In the genomic region with DNA sequence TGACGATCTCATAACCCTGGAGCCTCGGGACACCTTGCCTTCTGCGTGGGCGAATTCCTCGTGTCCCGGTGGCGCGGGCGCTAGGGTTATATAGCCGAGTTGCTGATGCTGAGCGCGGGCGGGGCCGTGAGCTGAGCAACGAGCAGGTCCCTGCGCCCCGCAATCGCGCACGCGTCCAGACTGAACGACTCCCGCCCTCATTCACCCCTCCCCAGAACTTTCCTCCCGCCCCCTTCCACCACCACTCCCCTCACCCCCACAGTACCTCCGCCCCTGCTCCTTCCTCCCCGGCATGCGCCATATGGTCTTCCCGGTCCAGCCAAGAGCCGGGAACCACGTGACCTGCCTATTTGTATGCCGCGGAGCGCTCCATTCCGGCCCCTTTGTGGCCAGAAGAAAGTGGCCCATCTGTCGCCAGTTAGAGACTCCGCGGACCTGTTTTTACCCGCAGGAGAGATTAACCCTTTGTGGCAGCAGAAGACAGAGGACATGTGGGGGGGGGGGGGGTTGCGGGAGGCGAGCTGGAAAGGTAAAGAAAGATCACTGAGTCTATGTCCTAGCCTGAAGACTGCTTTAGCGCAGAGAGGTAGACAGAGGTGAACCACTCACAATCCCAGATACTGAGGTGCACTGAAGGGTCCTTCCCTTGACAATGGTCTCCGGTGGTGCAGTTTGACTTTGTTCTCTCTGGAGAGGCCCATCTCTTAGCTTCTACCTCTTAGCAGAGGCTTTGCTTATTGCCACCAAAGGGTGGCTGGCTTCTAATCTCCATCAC, we compare ENCODE assay signal across 9 mouse cellular contexts. TPM values are rescaled to one million over a fixed set of nuclear protein-coding genes. Genes with fewer than 3 reads are reported as not detected.
DNase-seq lines count a peak whose midpoint lies in the region; ATAC-seq and TF ChIP-seq lines count a peak whose summit lies in the region.
"Had no signal": no experiment of that assay in that cellular context is flagged by ENCODE, and none has a peak within 500 bp of the region (broad histone marks: within the 10 kb centered on the region; RNA-seq: fewer than 3 reads in every experiment).

A gene (minus strand): TSS at position 177 of the 775 bp plus-strand sequence.
A gene (minus strand): TSS at position 211 of the 775 bp plus-strand sequence.

- H3K9me3 ChIP-seq in kidney, embryonic 15.5 days (replicated peaks): no peaks in the 10 kb centered on the region; the same call in 1 of the 2 replicates
- H3K9me3 ChIP-seq in hindbrain, embryonic 14.5 days (ENCODE audit: control insufficient read depth, low read length): no peaks in the 10 kb centered on the region
- no peaks in the 10 kb centered on the region for H3K9me3 ChIP-seq in liver, embryonic 11.5 days (ENCODE audit: control insufficient read depth, low read length)

- H3K4me1 ChIP-seq in kidney, embryonic 15.5 days: peaks cover 28% of the 10 kb centered on the region
- H3K4me1 ChIP-seq in cortical plate, adult 2 months (ENCODE audit: control insufficient read depth, insufficient read depth, low read length): no peaks in the 10 kb centered on the region
- H3K4me1 ChIP-seq in hindbrain, embryonic 14.5 days (replicated peaks; ENCODE audit: control insufficient read depth, insufficient read depth, low read length): peaks cover 20% of the 10 kb centered on the region
- no peaks in the 10 kb centered on the region for H3K4me1 ChIP-seq in liver, embryonic 11.5 days (replicated peaks; ENCODE audit: control insufficient read depth, insufficient read depth, low read length)

- WGBS in kidney, embryonic 15.5 days: 2% methylated on average over 39 of the region's 42 CpGs
- under 1% methylated on average over 41 of the region's 42 CpGs for WGBS in hindbrain, embryonic 14.5 days
- WGBS in liver, embryonic 11.5 days: 3% methylated on average over 41 of the region's 42 CpGs

- H3K4me3 ChIP-seq in kidney, embryonic 15.5 days (replicated peaks): peak within 1 kb of the TSS; percentile 36
- peak within 1 kb of the TSS; percentile 47 for H3K4me3 ChIP-seq in cortical plate, adult 2 months (ENCODE audit: insufficient read depth, low read length)
- H3K4me3 ChIP-seq in hindbrain, embryonic 14.5 days (replicated peaks; ENCODE audit: low read length): peak within 1 kb of the TSS; percentile 42
- peak within 1 kb of the TSS; percentile 36 for H3K4me3 ChIP-seq in liver, embryonic 11.5 days (ENCODE audit: low read depth, low read length)

- no peaks in the 10 kb centered on the region for H3K36me3 ChIP-seq in kidney, embryonic 15.5 days
- H3K36me3 ChIP-seq in hindbrain, embryonic 14.5 days (replicated peaks; ENCODE audit: control insufficient read depth, insufficient read depth): no peaks in the 10 kb centered on the region
- H3K36me3 ChIP-seq in liver, embryonic 11.5 days (ENCODE audit: control insufficient read depth, insufficient read depth, low read length): no peaks in the 10 kb centered on the region

- H3K27me3 ChIP-seq in kidney, embryonic 15.5 days: peaks cover 85% of the 10 kb centered on the region
- H3K27me3 ChIP-seq in hindbrain, embryonic 14.5 days (ENCODE audit: control insufficient read depth, insufficient read depth, low read length): peaks cover 45% of the 10 kb centered on the region
- peaks cover 73% of the 10 kb centered on the region for H3K27me3 ChIP-seq in liver, embryonic 11.5 days (replicated peaks; ENCODE audit: control insufficient read depth, insufficient read depth, low read length)

- TF ChIP-seq CTCF in cortical plate, adult 2 months (IDR thresholded peaks at IDR 0.05; ENCODE audit: extremely low read depth, insufficient read depth, low read length): no peak

- no peak within 1 kb of the TSS for H3K27ac ChIP-seq in kidney, embryonic 15.5 days
- H3K27ac ChIP-seq in cortical plate, adult 2 months (ENCODE audit: insufficient read depth, low read length): peak within 1 kb of the TSS; percentile 69; the same call in 1 of the 2 replicates
- peak within 1 kb of the TSS; percentile 79; the same call in 1 of the 2 replicates for H3K27ac ChIP-seq in hindbrain, embryonic 14.5 days
- no peak within 1 kb of the TSS for H3K27ac ChIP-seq in liver, embryonic 11.5 days (ENCODE audit: low read depth, low read length)

- DNase-seq in kidney, postnatal 36 days: no peak
- DNase-seq in hindbrain, embryonic 14.5 days (ENCODE audit: low spot score): peak; percentile 78
- DNase-seq in liver, embryonic 11.5 days (ENCODE audit: low spot score): peak; percentile 46
- DNase-seq in right cerebral cortex, postnatal 10 days (ENCODE audit: low spot score in 2 of 2): peak; percentile 79 to 87
- no peak for DNase-seq in gastrocnemius, adult 18-20 months (ENCODE audit: low spot score)
- DNase-seq in ovary, adult 18-20 months (ENCODE audit: low spot score): no peak

- no peak within 1 kb of the TSS for H3K9ac ChIP-seq in kidney, embryonic 15.5 days
- H3K9ac ChIP-seq in hindbrain, embryonic 14.5 days: peak within 1 kb of the TSS; percentile 65
- H3K9ac ChIP-seq in liver, embryonic 11.5 days (ENCODE audit: low read depth, low read length): no peak within 1 kb of the TSS

- TF ChIP-seq POLR2A in cortical plate, adult 2 months (IDR thresholded peaks at IDR 0.05; ENCODE audit: extremely low read depth, insufficient read depth, low read length): no peak

- peak within 1 kb of the TSS; percentile 66 for H3K4me2 ChIP-seq in kidney, embryonic 15.5 days
- H3K4me2 ChIP-seq in hindbrain, embryonic 14.5 days (replicated peaks): peak within 1 kb of the TSS; percentile 61
- H3K4me2 ChIP-seq in liver, embryonic 11.5 days: peak within 1 kb of the TSS; percentile 56

- peak; percentile 50 for ATAC-seq in kidney, embryonic 15.5 days (replicated peaks; ENCODE audit: low FRiP score)
- ATAC-seq in hindbrain, embryonic 14.5 days (ENCODE audit: low FRiP score): peak; percentile 88
- ATAC-seq in liver, embryonic 11.5 days (replicated peaks; ENCODE audit: low FRiP score): no peak

RNA-seq across cellular contexts. Expression of the first gene that starts in this region (rescaled TPM):
- polyA plus RNA-seq in kidney, embryonic 15.5 days (2015; fragmentation: Nextera tagmentation; extraction: Ambion mirVana): 0.05 TPM in 1 of 2 replicates, not detected in the other
- 11.8 and 14.5 TPM in 2 replicates for polyA plus RNA-seq in cortical plate, adult 2 months (2012; rRNA removed)
- 35.4 and 38.0 TPM in 2 replicates for polyA plus RNA-seq in hindbrain, embryonic 14.5 days (2014; fragmentation: Nextera tagmentation; extraction: Ambion mirVana)
- 0.10 TPM in 2 replicates for polyA plus RNA-seq in liver, embryonic 11.5 days (2014; fragmentation: Nextera tagmentation; extraction: Ambion mirVana)
- total RNA-seq in gastrocnemius, adult 18-20 months (2021): not detected
- total RNA-seq: MEL had no signal

RNA-seq across cellular contexts. Expression of the second gene that starts in this region (rescaled TPM):
- polyA plus RNA-seq in kidney, embryonic 15.5 days (2015; fragmentation: Nextera tagmentation; extraction: Ambion mirVana): 1.5 and 2.3 TPM in 2 replicates
- polyA plus RNA-seq in cortical plate, adult 2 months (2012; rRNA removed): 3.3 and 5.1 TPM in 2 replicates
- polyA plus RNA-seq in hindbrain, embryonic 14.5 days (2014; fragmentation: Nextera tagmentation; extraction: Ambion mirVana): 1.2 and 1.7 TPM in 2 replicates
- polyA plus RNA-seq in liver, embryonic 11.5 days (2014; fragmentation: Nextera tagmentation; extraction: Ambion mirVana): 0.77 and 0.97 TPM in 2 replicates
- total RNA-seq in gastrocnemius, adult 18-20 months (2021): under 1 TPM; 0.24 to 0.39 TPM

Comparison
In these comparisons a context has a peak if more than half of its experiments do, and no peak if none do; other contexts are left out.
1. RNA of the first gene that starts in this region (polyA plus RNA-seq): 35.4 to 38.0 TPM in hindbrain, embryonic 14.5 days and 11.8 to 14.5 TPM in cortical plate, adult 2 months; 0.10 TPM in liver, embryonic 11.5 days and 0.05 TPM in kidney, embryonic 15.5 days; every median in the first group is over 10 times any median in the second.
2. Peak in DNase-seq, H3K4me3 ChIP-seq and H3K4me2 ChIP-seq in liver, embryonic 11.5 days; RNA of the genes that start here not detected or under 1 TPM.
3. H3K27ac ChIP-seq: peak in cortical plate, adult 2 months (single experiment) and hindbrain, embryonic 14.5 days (single experiment); none in kidney, embryonic 15.5 days (single experiment) and liver, embryonic 11.5 days (single experiment).
4. DNase-seq: peak in hindbrain, embryonic 14.5 days (single experiment) and right cerebral cortex, postnatal 10 days (2 of 2); none in kidney, postnatal 36 days (0 of 2), gastrocnemius, adult 18-20 months (single experiment) and ovary, adult 18-20 months (single experiment).
5. Peak in every context shown above with its lines, with median percentiles within 50 percentile points of each other: H3K4me2 ChIP-seq and H3K4me3 ChIP-seq.